Mouse (Mus musculus): ENCODE data around the gene Baiap2l2. TPM values are rescaled to one million over a fixed set of nuclear protein-coding genes. Genes with fewer than 3 reads are reported as not detected.
A peak's percentile ranks its signal among the peaks of the same experiment; 100 is the strongest.

Baiap2l2 gene
- polyA plus RNA-seq, 2 experiments from 2014 or later, result 0.66 TPM; not detected in 1

GRCm38 (mm10) chr15:79299563-79300155 is 14.3 kb upstream of the Baiap2l2 start:
- ATAC-seq, result no peak

DNA sequence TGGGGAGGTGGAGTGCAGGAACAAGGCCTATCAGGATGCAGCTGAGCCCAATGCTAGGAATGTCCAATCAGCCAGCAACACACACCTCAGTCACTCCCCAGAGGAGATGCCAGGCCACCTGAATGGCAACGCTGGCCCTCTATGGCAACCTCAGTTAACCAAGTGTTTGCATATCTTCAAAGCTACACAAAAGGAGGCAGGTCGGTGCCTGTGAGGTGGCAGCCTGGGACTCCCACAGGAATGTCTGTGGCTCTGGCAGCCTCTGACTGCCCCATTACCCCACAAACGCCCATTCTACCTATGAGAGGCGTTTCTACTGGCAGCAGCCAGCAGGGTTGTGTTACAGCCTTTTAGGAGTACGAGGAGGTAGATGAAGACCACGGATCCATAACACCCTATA is 13.2 kb upstream of the Baiap2l2 start:
- ATAC-seq, result no peak

DNA sequence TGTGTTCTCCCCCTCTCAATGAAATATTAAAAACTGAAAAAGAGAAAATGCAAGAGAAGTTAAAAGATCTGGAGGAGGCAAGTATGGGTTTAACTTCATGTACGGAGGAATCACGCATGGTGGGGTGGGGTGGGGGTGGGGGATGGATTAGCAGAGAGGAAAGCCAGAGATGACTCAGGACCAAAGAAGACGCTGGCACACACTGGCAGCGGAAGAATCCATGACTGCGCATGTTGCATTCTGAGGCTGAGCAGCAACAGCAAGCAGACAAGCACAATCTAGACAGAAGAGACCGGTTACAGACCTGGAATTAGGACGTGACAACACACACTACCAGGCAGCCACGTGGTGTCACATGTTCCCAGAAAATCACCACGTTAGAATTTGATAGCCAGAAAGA is 7.4 kb upstream of the Baiap2l2 start:
- no peak for ATAC-seq

DNA sequence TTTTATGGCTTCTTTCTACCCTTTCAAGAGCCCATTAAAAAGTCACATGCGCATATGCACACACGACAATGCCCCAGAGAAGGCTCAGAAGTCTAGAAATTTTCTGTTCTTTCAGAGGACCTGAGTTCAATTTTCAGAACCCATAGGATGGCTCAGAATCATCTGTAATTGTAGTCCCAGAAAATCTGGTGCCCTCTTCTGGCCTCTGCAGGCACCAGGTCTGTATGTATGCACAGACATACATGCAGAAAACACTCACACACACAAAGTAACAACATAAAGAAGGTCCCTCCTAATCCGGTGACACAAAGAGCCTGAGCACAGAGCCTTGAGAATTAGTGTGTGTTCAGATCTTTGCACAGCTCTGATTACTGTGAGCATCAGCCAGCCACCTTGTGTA is 5.0 kb upstream of the Baiap2l2 start:
- ATAC-seq, result no peak

DNA sequence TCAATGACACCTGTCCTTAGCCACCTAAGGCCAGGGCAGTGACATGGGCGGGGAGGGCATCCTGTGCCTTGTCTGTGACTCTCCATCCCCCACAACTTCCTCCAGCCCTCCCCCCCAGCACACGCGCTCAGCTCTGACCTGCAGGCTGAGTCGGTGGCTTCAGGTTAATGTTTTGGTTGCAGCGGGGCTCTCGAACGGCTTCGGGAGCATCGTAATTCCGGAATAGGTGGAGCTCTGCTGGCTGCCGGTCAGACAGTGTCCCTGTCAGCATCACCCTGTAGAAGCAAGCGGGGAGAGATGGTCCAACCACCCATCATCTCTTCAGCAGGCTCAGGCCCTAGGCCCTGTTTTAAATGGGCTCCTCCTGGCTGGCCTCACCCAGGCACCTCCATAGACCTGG is 4.1 kb upstream of the Baiap2l2 start:
- ATAC-seq, result no peak

- no peak for ATAC-seq
Observed at GRCm38 (mm10) chr15:79288387-79288786, 3.0 kb upstream of the Baiap2l2 start.

- no peak for ATAC-seq
Observed at GRCm38 (mm10) chr15:79287091-79287490, 1.8 kb upstream of the Baiap2l2 start.

- ATAC-seq, result no peak
Observed at GRCm38 (mm10) chr15:79286141-79286540, 804 bp upstream of the Baiap2l2 start.

DNA sequence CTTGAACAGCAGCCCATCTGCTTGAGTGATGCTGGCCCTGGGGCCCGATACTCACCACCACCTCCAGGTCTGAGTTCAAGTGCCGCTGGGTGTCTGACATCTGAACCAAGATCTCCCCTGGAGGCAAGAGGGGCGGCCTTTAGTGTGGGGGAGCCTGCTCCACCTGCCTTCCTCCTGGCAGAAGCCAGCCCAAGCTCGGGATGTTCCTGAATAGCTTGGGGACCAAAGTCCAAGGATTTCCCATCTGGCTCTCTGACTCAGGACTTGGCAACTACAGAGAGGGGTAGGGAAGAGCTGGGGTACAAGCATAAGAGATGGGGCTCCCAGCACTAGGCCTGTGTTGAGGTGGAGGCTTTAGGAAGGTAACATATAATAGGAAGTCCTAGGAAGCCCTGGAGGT is 2.0 kb downstream of the Baiap2l2 start:
- ATAC-seq, result no peak

DNA sequence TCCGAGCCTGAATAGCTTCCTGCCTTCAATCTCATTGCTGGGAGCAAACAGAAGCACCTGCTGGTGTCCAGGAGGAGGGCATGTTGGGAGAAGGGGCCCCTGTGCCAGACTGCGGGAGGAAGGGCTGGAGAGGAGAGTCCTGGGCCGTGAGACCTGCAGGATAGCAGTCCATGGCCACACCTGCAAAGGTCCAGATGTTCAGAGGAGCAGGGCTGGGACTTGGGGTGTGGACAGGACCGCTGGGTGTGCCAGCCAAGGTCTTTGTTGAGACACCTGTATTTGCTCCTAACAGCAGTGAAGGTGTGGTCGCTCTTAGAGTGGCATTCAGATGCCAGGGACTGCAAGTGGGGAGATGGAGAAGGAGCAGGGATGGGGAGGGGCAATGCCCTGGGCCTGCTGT is 2.9 kb downstream of the Baiap2l2 start:
- ATAC-seq, result no peak

GRCm38 (mm10) chr15:79281389-79281788 is 3.9 kb downstream of the Baiap2l2 start:
- ATAC-seq, result peak; percentile 61

GRCm38 (mm10) chr15:79280850-79281249 is 4.5 kb downstream of the Baiap2l2 start:
- no peak for ATAC-seq

DNA sequence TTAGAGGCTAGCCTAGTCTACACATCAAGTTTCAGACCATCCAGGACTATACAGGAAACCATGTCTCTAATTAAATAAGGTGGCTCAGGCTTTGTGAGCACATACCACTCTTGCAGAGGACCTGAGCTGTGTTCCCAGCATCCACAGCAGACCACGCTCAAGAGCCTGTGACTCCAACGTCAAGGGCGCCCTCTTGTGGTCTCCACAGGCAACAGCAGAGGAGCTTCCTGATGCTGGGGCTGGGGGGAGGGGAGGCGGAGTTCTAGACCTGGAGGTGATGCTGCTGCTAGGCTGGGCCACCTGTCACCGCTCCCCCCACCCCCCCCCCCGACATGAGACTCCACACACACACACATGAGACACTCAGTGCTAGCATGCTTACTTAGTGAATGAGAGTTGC is 5.1 kb downstream of the Baiap2l2 start:
- ATAC-seq, result no peak

- no peak for ATAC-seq
Observed at GRCm38 (mm10) chr15:79277728-79278127, 7.6 kb downstream of the Baiap2l2 start.

DNA sequence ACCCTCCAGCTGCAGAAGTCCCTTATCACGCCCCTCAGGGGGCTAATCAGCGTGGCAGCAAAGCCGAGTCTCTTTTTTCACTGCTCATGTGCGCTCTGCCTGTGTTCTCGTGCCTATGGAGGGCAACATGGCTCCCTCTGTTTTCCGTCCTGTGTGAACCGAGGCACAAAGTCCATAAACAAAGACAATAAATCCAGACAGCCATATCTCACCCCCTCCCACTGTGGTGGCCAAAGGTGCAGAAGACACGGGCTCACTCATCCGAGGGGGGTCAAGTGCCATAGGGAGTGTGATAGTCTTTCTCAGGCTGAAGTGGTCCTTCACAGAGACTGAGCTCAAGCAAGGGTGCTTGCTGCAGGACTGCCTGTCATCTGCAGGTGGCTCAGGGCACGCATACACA is 12.3 kb downstream of the Baiap2l2 start:
- ATAC-seq, result no peak

GRCm38 (mm10) chr15:79271124-79271746 is 14.1 kb downstream of the Baiap2l2 start:
- ATAC-seq, result peak; percentile 60

- peak; percentile 92 for ATAC-seq
Observed at GRCm38 (mm10) chr15:79270317-79271123, 14.8 kb downstream of the Baiap2l2 start.

DNA sequence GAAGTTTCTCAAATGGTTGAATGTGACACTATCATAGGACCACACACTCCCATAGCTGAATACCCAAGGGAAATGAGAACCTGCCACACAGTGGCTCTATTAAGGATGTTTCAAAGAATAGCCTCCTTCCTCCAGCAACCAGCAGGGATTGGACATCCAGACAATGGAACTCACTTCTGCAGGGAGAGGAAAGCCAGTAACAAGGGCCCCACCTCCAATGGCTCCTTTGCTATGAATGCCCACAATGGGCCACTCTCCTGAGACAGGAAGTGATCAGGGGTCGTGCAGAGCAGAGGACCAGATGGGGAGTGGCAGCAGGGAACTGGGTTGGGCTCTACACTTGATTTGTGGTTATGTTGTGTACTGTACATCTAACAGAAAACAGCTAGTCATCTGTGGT is 16.8 kb downstream of the Baiap2l2 start:
- no peak for ATAC-seq

- no peak for ATAC-seq
Observed at GRCm38 (mm10) chr15:79265384-79265783, 20.0 kb downstream of the Baiap2l2 start.

DNA sequence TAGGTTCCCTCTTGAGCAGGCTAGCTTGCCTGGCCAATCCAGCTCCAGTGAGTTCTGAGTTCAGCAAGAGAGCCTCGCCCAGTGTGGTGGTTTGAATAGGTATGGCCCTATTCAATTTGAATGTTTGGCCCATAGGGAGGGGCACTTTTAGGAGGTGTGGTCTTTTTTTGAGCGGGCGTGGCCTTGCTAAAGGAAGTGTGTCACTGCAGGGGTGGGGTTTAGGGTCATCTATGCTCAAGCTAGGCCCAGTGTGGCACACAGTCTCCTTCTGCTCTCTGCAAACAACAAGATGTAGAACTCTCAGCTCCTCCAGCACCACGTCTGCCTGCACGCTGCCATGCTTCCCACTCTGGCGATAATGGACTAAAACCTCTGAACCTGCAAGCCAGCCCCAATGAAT is 21.6 kb downstream of the Baiap2l2 start:
- ATAC-seq, result no peak

DNA sequence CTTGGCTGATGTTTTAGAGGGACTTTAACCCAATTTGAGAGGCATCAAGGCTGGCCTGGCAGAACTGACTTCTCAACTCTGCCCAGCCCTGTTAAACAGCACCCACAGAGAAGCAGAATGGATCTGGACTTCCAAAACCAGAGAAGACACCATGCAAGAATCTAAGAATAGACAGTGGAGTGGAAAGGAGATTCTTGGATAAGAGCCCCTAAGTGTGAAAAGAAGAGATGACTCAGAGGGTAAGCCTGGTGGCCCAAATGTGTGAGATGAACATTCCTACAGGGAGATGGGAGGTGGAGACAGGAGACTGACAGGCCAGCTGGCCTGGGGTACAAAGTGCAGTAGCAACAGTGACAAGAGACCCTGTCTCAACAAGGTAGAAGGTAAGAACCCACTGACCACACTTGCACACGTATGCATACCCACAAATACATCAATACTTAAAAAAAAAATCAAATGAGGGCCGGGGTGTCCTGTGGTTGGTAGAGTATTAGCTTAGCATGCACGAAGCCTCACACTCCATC is 22.5 kb downstream of the Baiap2l2 start:
- no peak for ATAC-seq

DNA sequence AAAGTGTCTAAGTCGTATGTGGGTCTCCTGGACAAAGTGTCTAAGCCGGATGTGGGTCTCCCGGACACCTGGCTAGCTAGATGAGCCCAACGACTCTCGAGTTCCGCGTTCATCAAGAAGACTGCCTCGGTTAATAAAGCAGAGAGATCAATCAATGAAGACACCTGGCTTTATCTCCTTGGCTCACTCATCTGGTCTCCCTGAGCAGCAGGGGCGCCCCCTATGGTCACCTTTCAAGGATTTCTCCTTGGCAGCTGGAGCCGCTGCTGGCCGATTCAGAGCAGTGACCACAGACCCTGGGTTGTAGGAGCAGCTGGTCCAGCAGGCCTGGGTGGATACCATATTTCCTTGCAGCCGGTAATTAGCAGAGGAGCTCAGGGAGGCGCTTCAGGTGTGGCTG is 23.0 kb downstream of the Baiap2l2 start:
- no peak for ATAC-seq

- no peak for ATAC-seq
Observed at GRCm38 (mm10) chr15:79261757-79262156, 23.6 kb downstream of the Baiap2l2 start.

Data from activated CD4-positive, CD25-positive, alpha-beta regulatory T cell, adult 4 months (primary cell).